Mouse (Mus musculus) midbrain, postnatal 0 days (tissue): ENCODE measurements at regions not wholly inside any gene's neighbourhood (a gene's known extent, or its start where the extent isn't known, plus 50 kb on each side); places are given as distances from the start of the nearest gene placed in this dataset.

ENCODE experiments used
- ATAC-seq: fragments of 200-750 bp; cut with Nextera tagmentation; 2 replicates; pipeline ENCODE4 v1.8.0; 2017; ENCODE audit warnings: moderate number of reproducible peaks, mild to moderate bottlenecking, moderate TSS enrichment, moderate library complexity; ENCODE audit not compliant: low FRiP score
- DNase-seq: peaks from one replicate; pipeline ENCODE4 v3.0.0-alpha.2; 2015; ENCODE audit warnings: low spot score
- H3K27ac ChIP-seq: fragments of 300-500 bp; sonication (generic); 2 replicates; pipeline ENCODE4 v1.5.1; 2014; ENCODE audit warnings: low read depth, mild to moderate bottlenecking, low read length, mixed read lengths
- H3K27me3 ChIP-seq: fragments of 300-500 bp; sonication (generic); 2 replicates; pipeline ENCODE4 v1.6.1; 2014; ENCODE audit warnings: low read length, control low read depth, mixed read lengths; ENCODE audit not compliant: insufficient read depth
- H3K36me3 ChIP-seq: fragments of 300-500 bp; sonication (generic); 2 replicates; pipeline ENCODE4 v1.6.1; 2014; ENCODE audit warnings: low read length, control low read depth, mixed read lengths; ENCODE audit not compliant: insufficient read depth
- H3K4me1 ChIP-seq: fragments of 300-500 bp; sonication (generic); 2 replicates; pipeline ENCODE4 v1.6.1; 2014; ENCODE audit warnings: mild to moderate bottlenecking, control low read depth, antibody characterized with exemption, low read length, mixed read lengths; ENCODE audit not compliant: insufficient read depth
- H3K4me2 ChIP-seq: fragments of 300-500 bp; sonication (generic); 2 replicates; pipeline ENCODE4 v1.6.1; 2014; ENCODE audit warnings: low read depth, mild to moderate bottlenecking, low read length, mixed read lengths; ENCODE audit not compliant: poor library complexity, severe bottlenecking
- H3K4me3 ChIP-seq: fragments of 300-500 bp; sonication (generic); 2 replicates; pipeline ENCODE4 v1.5.1; 2014; ENCODE audit warnings: low read depth, mild to moderate bottlenecking, low read length, moderate library complexity
- H3K9ac ChIP-seq: fragments of 300-500 bp; sonication (generic); replicated peaks from 2 replicates; pipeline ENCODE4 v1.6.1; 2014; ENCODE audit warnings: mild to moderate bottlenecking, low read length, moderate library complexity, mixed read lengths; ENCODE audit not compliant: poor library complexity, severe bottlenecking
- H3K9me3 ChIP-seq: fragments of 300-500 bp; sonication (generic); 2 replicates; pipeline ENCODE4 v1.6.1; 2016; ENCODE audit warnings: low read length, control low read depth
- CTCF ChIP-seq: IDR thresholded peaks from 2 replicates; pipeline ENCODE4 v1.5.1; 2016; ENCODE audit warnings: antibody characterized with exemption, mild to moderate bottlenecking
- WGBS: fragments of 180-500 bp; shearing (Covaris S2); extraction: QIAGEN DNeasy Blood & Tissue Kit; methylation state at CpG from one replicate; pipeline ENCODE4 v1.1.7; 2014; 5-methylcytosine and 5-hydroxymethylcytosine counted together

DNA sequence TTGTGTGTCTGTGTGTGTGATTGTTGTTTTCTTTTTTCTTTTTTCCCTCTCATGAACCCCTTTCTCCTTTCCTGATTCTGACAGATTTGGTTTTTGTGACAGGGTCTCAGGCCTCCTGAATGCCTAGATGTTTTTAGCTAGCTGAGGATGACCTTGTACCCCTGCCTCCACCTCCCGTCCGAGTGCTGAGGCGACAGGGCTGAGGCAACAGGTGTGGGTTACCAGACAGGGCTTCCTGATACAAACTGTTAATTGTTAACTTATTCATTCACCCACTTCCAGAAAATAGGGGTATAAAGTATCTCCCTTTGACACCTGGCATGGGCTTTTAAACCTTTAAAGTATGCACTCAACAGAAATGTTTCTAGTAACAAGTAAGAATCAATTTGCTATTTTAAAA lies 65.0 kb upstream of the Ralgapa2 start:
- DNase-seq (no peak), ATAC-seq (no peak)
- H3K9me3 ChIP-seq: no peaks in the 10 kb centered on the region
- H3K9ac ChIP-seq: no peak overlapping the region
- H3K36me3 ChIP-seq: no peaks in the 10 kb centered on the region
- no peak overlapping the region for H3K4me3 ChIP-seq
- H3K27ac ChIP-seq: no peak overlapping the region
- H3K4me1 ChIP-seq: peaks cover 3% of the 10 kb centered on the region; the same call in 1 of the 2 replicates
- TF ChIP-seq CTCF: no peak
- no peaks in the 10 kb centered on the region for H3K27me3 ChIP-seq
- H3K4me2 ChIP-seq: no peak overlapping the region
- 90% methylated on average over 3 of the region's 3 CpGs for WGBS

DNA sequence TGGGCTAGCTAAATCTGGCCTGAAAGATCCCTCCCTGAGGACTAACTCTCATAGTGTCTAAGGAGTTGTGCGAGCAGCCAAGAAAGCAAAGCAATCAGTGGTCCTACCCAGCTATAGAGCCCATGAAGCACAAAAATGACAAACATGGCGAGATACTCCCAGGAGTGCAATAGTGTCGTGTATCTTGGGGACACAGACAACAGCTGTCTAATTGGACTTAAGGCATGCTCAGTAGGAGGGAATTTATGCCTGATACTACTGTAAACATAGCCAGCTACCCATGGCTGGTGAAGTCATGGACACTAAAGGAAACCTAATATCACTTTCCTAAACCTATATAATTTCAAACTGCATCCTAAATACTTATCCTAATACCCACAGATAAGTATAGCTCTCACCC lies 69.1 kb upstream of the Ralgapa2 start:
- Histone ChIP-seq H3K4me3 (no peak overlapping the region), H3K4me2 (no peak overlapping the region), H3K36me3 (no peaks in the 10 kb centered on the region), H3K27ac (no peak overlapping the region), H3K4me1 (peaks cover under 1% of the 10 kb centered on the region; the same call in 1 of the 2 replicates), H3K9ac (no peak overlapping the region), H3K9me3 (no peaks in the 10 kb centered on the region), H3K27me3 (no peaks in the 10 kb centered on the region)
- no peak for DNase-seq
- TF ChIP-seq CTCF: no peak
- WGBS: 91% methylated on average over 3 of the region's 3 CpGs
- no peak for ATAC-seq

DNA sequence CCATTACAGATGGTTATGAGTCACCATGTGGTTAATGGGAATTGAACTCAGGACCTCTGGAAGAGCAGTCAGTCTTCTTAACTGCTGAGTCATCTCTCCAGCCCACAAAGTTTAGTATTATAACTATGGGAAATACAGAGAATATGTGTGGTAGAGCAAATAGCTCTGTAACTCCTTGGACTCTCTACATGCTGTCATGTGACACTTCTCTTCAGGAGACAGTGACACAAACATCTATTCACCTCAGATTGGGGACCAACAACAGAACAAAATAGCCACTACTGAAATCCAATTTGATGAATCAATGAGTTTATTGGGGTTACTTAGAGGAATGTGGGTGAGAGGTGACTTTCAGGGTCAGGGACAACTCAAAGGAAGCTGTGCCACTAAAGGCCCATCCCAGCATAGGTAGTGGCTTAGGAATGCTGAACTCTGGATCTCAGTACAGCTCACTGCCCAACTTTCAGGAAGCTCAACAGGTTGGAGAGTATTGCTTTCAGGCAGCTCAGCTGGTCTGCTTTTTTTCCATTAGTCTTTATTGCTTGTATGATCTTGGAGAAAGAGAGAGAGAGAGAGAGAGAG lies 71.8 kb upstream of the Ralgapa2 start:
- DNase-seq (no peak), ATAC-seq (no peak)
- no peak for TF ChIP-seq CTCF
- Histone ChIP-seq H3K4me1 (no peaks in the 10 kb centered on the region), H3K9ac (no peak overlapping the region), H3K4me2 (no peak overlapping the region), H3K27ac (no peak overlapping the region), H3K4me3 (no peak overlapping the region), H3K9me3 (no peaks in the 10 kb centered on the region), H3K36me3 (no peaks in the 10 kb centered on the region), H3K27me3 (no peaks in the 10 kb centered on the region)

DNA sequence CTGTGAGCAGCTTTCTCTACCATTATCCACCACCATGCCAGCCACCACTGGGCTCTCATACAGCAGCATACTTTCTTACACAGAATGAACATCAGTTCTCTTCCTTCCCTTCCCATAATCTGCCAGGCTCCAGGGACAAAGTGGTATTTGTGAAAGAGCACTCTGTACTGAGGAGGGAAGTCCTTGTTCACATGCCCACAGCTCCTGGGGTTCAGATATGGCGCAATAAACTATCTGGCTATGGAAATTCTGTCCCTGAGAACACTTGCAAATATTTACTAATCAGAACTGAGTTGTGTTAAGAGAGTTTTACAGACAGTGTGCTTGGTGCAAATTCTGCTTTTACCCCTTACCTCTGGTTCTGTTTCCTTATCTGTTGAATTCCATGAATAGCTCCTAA lies 74.2 kb upstream of the Ralgapa2 start:
- no peak overlapping the region for H3K9ac ChIP-seq
- H3K4me1 ChIP-seq: no peaks in the 10 kb centered on the region
- no peak overlapping the region for H3K4me2 ChIP-seq
- H3K9me3 ChIP-seq: no peaks in the 10 kb centered on the region
- H3K27me3 ChIP-seq: no peaks in the 10 kb centered on the region
- WGBS: 81% methylated on average over 1 of the region's 1 CpGs
- H3K27ac ChIP-seq: no peak overlapping the region
- no peak for TF ChIP-seq CTCF
- H3K4me3 ChIP-seq: no peak overlapping the region
- DNase-seq (no peak), ATAC-seq (no peak)
- H3K36me3 ChIP-seq: no peaks in the 10 kb centered on the region

DNA sequence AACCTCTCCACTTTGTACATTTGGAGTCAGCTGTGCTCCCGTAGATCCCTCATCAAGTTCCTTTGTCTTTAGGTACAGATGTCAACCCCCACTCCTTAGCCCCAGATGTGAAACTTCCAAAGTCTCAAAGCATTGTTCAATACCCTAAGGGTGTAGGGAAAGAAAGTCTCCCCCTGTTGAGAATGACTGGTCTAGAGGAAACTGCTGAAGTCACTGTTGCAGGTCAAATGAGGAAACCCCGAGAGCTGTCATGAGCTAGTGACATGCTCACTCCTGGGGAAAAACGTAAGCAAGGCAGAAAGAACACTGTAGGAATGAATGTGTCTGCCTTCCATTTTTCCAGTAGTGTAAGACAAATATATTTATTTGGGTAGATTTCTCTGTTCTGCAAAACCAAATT lies 74.8 kb upstream of the Ralgapa2 start:
- Histone ChIP-seq H3K36me3 (no peaks in the 10 kb centered on the region), H3K4me2 (no peak overlapping the region), H3K27ac (no peak overlapping the region), H3K9me3 (no peaks in the 10 kb centered on the region), H3K4me3 (no peak overlapping the region), H3K9ac (no peak overlapping the region), H3K27me3 (no peaks in the 10 kb centered on the region), H3K4me1 (no peaks in the 10 kb centered on the region)
- TF ChIP-seq CTCF: no peak
- WGBS: 77% methylated on average over 3 of the region's 3 CpGs
- DNase-seq (no peak), ATAC-seq (no peak)

DNA sequence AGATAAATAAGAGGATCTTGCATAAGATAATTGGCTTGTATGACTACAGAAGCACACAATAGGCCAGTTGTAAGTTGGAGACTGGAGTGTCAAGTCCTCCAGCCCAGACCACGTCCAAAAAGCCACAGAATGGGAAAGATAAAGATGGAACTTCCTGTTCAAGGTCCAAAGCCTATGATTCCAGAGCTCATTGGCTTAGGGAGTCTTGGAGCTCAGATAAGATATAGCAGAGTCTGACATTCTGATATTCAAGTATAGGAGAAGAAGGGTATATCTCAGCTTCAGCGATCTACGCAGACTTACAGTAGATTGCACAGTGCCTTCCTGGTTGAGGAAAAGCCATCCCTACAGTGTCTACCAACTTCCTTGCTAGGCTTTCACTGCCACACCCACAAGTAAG lies 77.7 kb upstream of the Ralgapa2 start:
- no peak for DNase-seq
- Histone ChIP-seq H3K9ac (no peak overlapping the region), H3K4me2 (no peak overlapping the region), H3K27ac (no peak overlapping the region), H3K36me3 (no peaks in the 10 kb centered on the region), H3K4me1 (no peaks in the 10 kb centered on the region), H3K27me3 (no peaks in the 10 kb centered on the region), H3K9me3 (no peaks in the 10 kb centered on the region), H3K4me3 (no peak overlapping the region)
- 85% methylated on average over 3 of the region's 3 CpGs for WGBS
- no peak for ATAC-seq
- TF ChIP-seq CTCF: no peak
